Mouse (Mus musculus) forebrain, embryonic 11.5 days (tissue): ENCODE measurements around the gene Tmem178. TPM values are rescaled to one million over a fixed set of nuclear protein-coding genes. Genes with fewer than 3 reads are reported as not detected.
A peak's percentile ranks its signal among the peaks of the same experiment; 100 is the strongest.

Experiments
- ATAC-seq: fragments of 200-750 bp; cut with Nextera tagmentation; replicated peaks from 2 replicates; pipeline ENCODE4 v1.8.0; 2017; ENCODE audit warnings: moderate TSS enrichment; ENCODE audit not compliant: low FRiP score
- DNase-seq: peaks from one replicate; pipeline ENCODE4 v3.0.0-alpha.2; 2017; ENCODE audit warnings: low spot score
- H3K27ac ChIP-seq: fragments of 300-500 bp; sonication (generic); 2 replicates; pipeline ENCODE4 v1.5.1; 2014; ENCODE audit warnings: low read depth, low read length
- H3K27me3 ChIP-seq: fragments of 300-500 bp; sonication (generic); 2 replicates; pipeline ENCODE4 v1.6.1; 2014; ENCODE audit warnings: mild to moderate bottlenecking, low read length, mixed read lengths; ENCODE audit not compliant: control insufficient read depth, insufficient read depth
- H3K36me3 ChIP-seq: fragments of 300-500 bp; sonication (generic); 2 replicates; pipeline ENCODE4 v1.6.1; 2014; ENCODE audit warnings: mild to moderate bottlenecking, low read length, moderate library complexity, mixed read lengths; ENCODE audit not compliant: control insufficient read depth, insufficient read depth
- H3K4me1 ChIP-seq: fragments of 300-500 bp; sonication (generic); replicated peaks from 2 replicates; pipeline ENCODE4 v1.6.1; 2014; ENCODE audit warnings: low read length, mixed read lengths; ENCODE audit not compliant: control insufficient read depth, insufficient read depth
- H3K4me2 ChIP-seq: fragments of 300-500 bp; sonication (generic); 2 replicates; pipeline ENCODE4 v1.6.1; 2014; ENCODE audit warnings: low read depth, mild to moderate bottlenecking, low read length, moderate library complexity, mixed read lengths; ENCODE audit not compliant: severe bottlenecking
- H3K4me3 ChIP-seq: fragments of 300-500 bp; sonication (generic); 2 replicates; pipeline ENCODE4 v1.5.1; 2014; ENCODE audit warnings: low read depth, low read length
- H3K9ac ChIP-seq: fragments of 300-500 bp; sonication (generic); 2 replicates; pipeline ENCODE4 v1.6.1; 2014; ENCODE audit warnings: low read length
- H3K9me3 ChIP-seq: fragments of 300-500 bp; sonication (generic); 2 replicates; pipeline ENCODE4 v1.6.1; 2016; ENCODE audit warnings: low read length, mixed read lengths; ENCODE audit not compliant: control insufficient read depth
- WGBS: fragments of 180-500 bp; shearing (Covaris S2); extraction: QIAGEN DNeasy Blood & Tissue Kit; methylation state at CpG from one replicate; pipeline ENCODE4 v1.1.7; 2014; 5-methylcytosine and 5-hydroxymethylcytosine counted together
- polyA plus RNA-seq: library from polyadenylated mRNA; unstranded; fragments of >200 nt; fragmentation: Nextera tagmentation; extraction: Ambion mirVana; gene quantifications from 2 replicates; pipeline ENCODE4 v1.2.1, GENCODE M21; 2014

The Tmem178 gene
- polyA plus RNA-seq, 1 experiment from 2014 or later: 13.6 TPM

- ATAC-seq (no peak), DNase-seq (no peak)
- Histone ChIP-seq H3K9me3 (no peaks in the 10 kb centered on the region), H3K4me2 (no peak overlapping the region), H3K4me1 (no peaks in the 10 kb centered on the region), H3K4me3 (no peak overlapping the region), H3K9ac (no peak overlapping the region), H3K27ac (no peak overlapping the region), H3K36me3 (no peaks in the 10 kb centered on the region), H3K27me3 (no peaks in the 10 kb centered on the region)
- WGBS: 86% methylated on average over 18 of the region's 18 CpGs
Observed at GRCm38 (mm10) chr17:81010844-81011685, 66.6 kb downstream of the Tmem178 start.

GRCm38 (mm10) chr17:81015814-81016447 is 71.5 kb downstream of the Tmem178 start:
- ATAC-seq: peak; percentile 72; the same call in 1 of the 2 replicates
- peak; percentile 69 for DNase-seq
- Histone ChIP-seq H3K27ac (no peak overlapping the region), H3K36me3 (no peaks in the 10 kb centered on the region), H3K4me3 (no peak overlapping the region), H3K27me3 (no peaks in the 10 kb centered on the region), H3K4me1 (no peaks in the 10 kb centered on the region), H3K4me2 (no peak overlapping the region), H3K9ac (no peak overlapping the region), H3K9me3 (no peaks in the 10 kb centered on the region)
- WGBS: 57% methylated on average over 4 of the region's 4 CpGs

- ATAC-seq: no peak
- WGBS: 39% methylated on average over 1 of the region's 1 CpGs
Observed at GRCm38 (mm10) chr17:81017132-81017531, 72.7 kb downstream of the Tmem178 start.

GRCm38 (mm10) chr17:81027331-81027730 is 82.9 kb downstream of the Tmem178 start:
- Histone ChIP-seq H3K27ac (no peak overlapping the region), H3K4me1 (no peaks in the 10 kb centered on the region), H3K9me3 (no peaks in the 10 kb centered on the region), H3K4me3 (no peak overlapping the region), H3K4me2 (no peak overlapping the region), H3K9ac (no peak overlapping the region), H3K36me3 (no peaks in the 10 kb centered on the region), H3K27me3 (no peaks in the 10 kb centered on the region)
- DNase-seq (no peak), ATAC-seq (no peak)
- 93% methylated on average over 6 of the region's 6 CpGs for WGBS

More at GRCm38 (mm10) chr17:81017132-81017531, 72.7 kb downstream of the Tmem178 start:
- Histone ChIP-seq H3K9ac (no peak overlapping the region), H3K36me3 (no peaks in the 10 kb centered on the region), H3K4me3 (no peak overlapping the region), H3K4me1 (no peaks in the 10 kb centered on the region), H3K9me3 (no peaks in the 10 kb centered on the region), H3K27me3 (no peaks in the 10 kb centered on the region), H3K27ac (no peak overlapping the region), H3K4me2 (no peak overlapping the region)
- DNase-seq: no peak

- no peak overlapping the region for H3K27ac ChIP-seq
- 95% methylated on average over 3 of the region's 3 CpGs for whole genome bisulfite sequencing
- no peak overlapping the region for H3K4me3 ChIP-seq
- no peak overlapping the region for H3K9ac ChIP-seq
- ATAC-seq: no peak
- no peaks in the 10 kb centered on the region for H3K9me3 ChIP-seq
- no peaks in the 10 kb centered on the region for H3K36me3 ChIP-seq
- no peak overlapping the region for H3K4me2 ChIP-seq
- DNase-seq: no peak
- H3K4me1 ChIP-seq: no peaks in the 10 kb centered on the region
- no peaks in the 10 kb centered on the region for H3K27me3 ChIP-seq
Observed at GRCm38 (mm10) chr17:81031830-81032442, 87.5 kb downstream of the Tmem178 start.

GRCm38 (mm10) chr17:81032957-81033356 is 88.5 kb downstream of the Tmem178 start:
- H3K9me3 ChIP-seq: no peaks in the 10 kb centered on the region
- H3K27ac ChIP-seq: no peak overlapping the region
- H3K36me3 ChIP-seq: no peaks in the 10 kb centered on the region
- no peaks in the 10 kb centered on the region for H3K4me1 ChIP-seq
- no peak overlapping the region for H3K4me3 ChIP-seq
- DNase-seq (no peak), ATAC-seq (no peak)
- no peaks in the 10 kb centered on the region for H3K27me3 ChIP-seq
- WGBS: 69% methylated on average over 2 of the region's 2 CpGs
- H3K4me2 ChIP-seq: no peak overlapping the region
- no peak overlapping the region for H3K9ac ChIP-seq

GRCm38 (mm10) chr17:81035354-81035753 is 90.9 kb downstream of the Tmem178 start:
- WGBS: 88% methylated on average over 5 of the region's 5 CpGs
- no peak for DNase-seq
- no peaks in the 10 kb centered on the region for H3K36me3 ChIP-seq

GRCm38 (mm10) chr17:81038707-81039408 is 94.4 kb downstream of the Tmem178 start:
- H3K9me3 ChIP-seq: no peaks in the 10 kb centered on the region
- DNase-seq (no peak), ATAC-seq (no peak)
- WGBS: 97% methylated on average over 2 of the region's 2 CpGs
- no peaks in the 10 kb centered on the region for H3K36me3 ChIP-seq
- no peak overlapping the region for H3K4me3 ChIP-seq
- H3K9ac ChIP-seq: no peak overlapping the region
- no peak overlapping the region for H3K27ac ChIP-seq
- H3K4me1 ChIP-seq: no peaks in the 10 kb centered on the region
- H3K27me3 ChIP-seq: no peaks in the 10 kb centered on the region
- H3K4me2 ChIP-seq: no peak overlapping the region

More at GRCm38 (mm10) chr17:81035354-81035753, 90.9 kb downstream of the Tmem178 start:
- H3K27ac ChIP-seq: no peak overlapping the region
- no peak overlapping the region for H3K4me3 ChIP-seq
- no peaks in the 10 kb centered on the region for H3K4me1 ChIP-seq
- H3K4me2 ChIP-seq: no peak overlapping the region
- no peaks in the 10 kb centered on the region for H3K27me3 ChIP-seq
- H3K9ac ChIP-seq: no peak overlapping the region
- no peak for ATAC-seq
- H3K9me3 ChIP-seq: no peaks in the 10 kb centered on the region
